ENCODE assay signal across 13 mouse cellular contexts in genomic region chr12:26535261-26535890, GRCm38 (mm10).
DNase-seq lines count a peak whose midpoint lies in the region; ATAC-seq and TF ChIP-seq lines count a peak whose summit lies in the region.
"Had no signal": no experiment of that assay in that cellular context is flagged by ENCODE, and none has a peak within 500 bp of the region (broad histone marks: within the 10 kb centered on the region; RNA-seq: fewer than 3 reads in every experiment).

No protein-coding gene starts in this region.

- no peaks in the 10 kb centered on the region for H3K4me1 ChIP-seq in liver, postnatal 0 days (ENCODE audit: insufficient read depth)
- peaks cover 38% of the 10 kb centered on the region for H3K4me1 ChIP-seq in embryonic facial prominence, embryonic 10.5 days
- H3K4me1 ChIP-seq in hindbrain, embryonic 14.5 days (replicated peaks; ENCODE audit: control insufficient read depth, insufficient read depth, low read length), result peaks cover 21% of the 10 kb centered on the region
- peaks cover 16% of the 10 kb centered on the region for H3K4me1 ChIP-seq in neural tube, embryonic 12.5 days

- no peak overlapping the region for H3K4me3 ChIP-seq in liver, postnatal 0 days (ENCODE audit: low read depth, low read length)
- no peak overlapping the region for H3K4me3 ChIP-seq in embryonic facial prominence, embryonic 10.5 days
- H3K4me3 ChIP-seq in hindbrain, embryonic 14.5 days (replicated peaks; ENCODE audit: low read length), result no peak overlapping the region
- H3K4me3 ChIP-seq in neural tube, embryonic 12.5 days, result no peak overlapping the region
- H3K4me3 ChIP-seq: limb, embryonic 12.5 days; myocyte had no signal

- DNase-seq in liver, result peak; percentile 5
- no peak for DNase-seq in liver, postnatal 0 days
- DNase-seq in embryonic facial prominence, embryonic 10.5 days (ENCODE audit: low spot score), result peak; percentile 25
- DNase-seq in hindbrain, embryonic 14.5 days (ENCODE audit: low spot score), result peak; percentile 29
- no peak for DNase-seq in cerebellum, postnatal 36 days
- no peak for DNase-seq in gastrocnemius, adult 8-10 months (ENCODE audit: low spot score in 2 of 2)
- no peak for DNase-seq in right cerebral cortex, postnatal 25 days
- DNase-seq: kidney, postnatal 36 days; spleen, adult 18-20 months; thymus, postnatal 25 days had no signal

- TF ChIP-seq EP300 in liver, postnatal 0 days (IDR thresholded peaks at IDR 0.05; ENCODE audit: low read depth), result no peak

- 65% methylated on average over 9 of the region's 9 CpGs for WGBS in liver, postnatal 0 days (ENCODE audit: insufficient replicate concordance)
- WGBS in embryonic facial prominence, embryonic 10.5 days, result 70% methylated on average over 9 of the region's 9 CpGs
- 47% methylated on average over 9 of the region's 9 CpGs for WGBS in hindbrain, embryonic 14.5 days
- 57% methylated on average over 9 of the region's 9 CpGs for WGBS in neural tube, embryonic 12.5 days

- H3K9ac ChIP-seq in liver, postnatal 0 days (replicated peaks), result no peak overlapping the region
- no peak overlapping the region for H3K9ac ChIP-seq in hindbrain, embryonic 14.5 days
- no peak overlapping the region for H3K9ac ChIP-seq in neural tube, embryonic 12.5 days
- H3K9ac ChIP-seq: limb, embryonic 12.5 days had no signal

- ATAC-seq in liver, postnatal 0 days, result no peak
- ATAC-seq in hindbrain, embryonic 14.5 days (ENCODE audit: low FRiP score), result no peak
- ATAC-seq in neural tube, embryonic 12.5 days (ENCODE audit: low FRiP score, low read depth), result no peak

- no peaks in the 10 kb centered on the region for H3K9me3 ChIP-seq in liver, postnatal 0 days (ENCODE audit: low read length)
- H3K9me3 ChIP-seq in embryonic facial prominence, embryonic 10.5 days, result peaks cover 7% of the 10 kb centered on the region; the same call in 1 of the 2 replicates
- no peaks in the 10 kb centered on the region for H3K9me3 ChIP-seq in hindbrain, embryonic 14.5 days (ENCODE audit: control insufficient read depth, low read length)
- H3K9me3 ChIP-seq in neural tube, embryonic 12.5 days, result no peaks in the 10 kb centered on the region

- no peaks in the 10 kb centered on the region for H3K36me3 ChIP-seq in liver, postnatal 0 days (replicated peaks; ENCODE audit: insufficient read depth, low read length)
- H3K36me3 ChIP-seq in embryonic facial prominence, embryonic 10.5 days (replicated peaks), result no peaks in the 10 kb centered on the region
- no peaks in the 10 kb centered on the region for H3K36me3 ChIP-seq in hindbrain, embryonic 14.5 days (replicated peaks; ENCODE audit: control insufficient read depth, insufficient read depth)
- no peaks in the 10 kb centered on the region for H3K36me3 ChIP-seq in neural tube, embryonic 12.5 days
- H3K36me3 ChIP-seq: limb, embryonic 12.5 days had no signal

- no peaks in the 10 kb centered on the region for H3K27me3 ChIP-seq in liver, postnatal 0 days (ENCODE audit: insufficient read depth, low read length)
- no peaks in the 10 kb centered on the region for H3K27me3 ChIP-seq in embryonic facial prominence, embryonic 10.5 days (replicated peaks; ENCODE audit: low read depth, poor library complexity, severe bottlenecking)
- H3K27me3 ChIP-seq in hindbrain, embryonic 14.5 days (ENCODE audit: control insufficient read depth, insufficient read depth, low read length), result no peaks in the 10 kb centered on the region
- no peaks in the 10 kb centered on the region for H3K27me3 ChIP-seq in neural tube, embryonic 12.5 days (replicated peaks)
- H3K27me3 ChIP-seq: limb, embryonic 12.5 days had no signal

- no peak for TF ChIP-seq CTCF in liver, postnatal 0 days (IDR thresholded peaks at IDR 0.05; ENCODE audit: low read depth)

- H3K4me2 ChIP-seq in liver, postnatal 0 days (ENCODE audit: low read depth, low read length), result no peak overlapping the region
- no peak overlapping the region for H3K4me2 ChIP-seq in hindbrain, embryonic 14.5 days (replicated peaks)
- H3K4me2 ChIP-seq in neural tube, embryonic 12.5 days (replicated peaks), result peak overlapping the region; percentile 46; the same call in 1 of the 2 replicates

- no peak overlapping the region for H3K27ac ChIP-seq in liver, postnatal 0 days (ENCODE audit: low read depth)
- H3K27ac ChIP-seq in embryonic facial prominence, embryonic 10.5 days (replicated peaks), result peak overlapping the region; percentile 86
- H3K27ac ChIP-seq in hindbrain, embryonic 14.5 days, result peak overlapping the region; percentile 94
- H3K27ac ChIP-seq in neural tube, embryonic 12.5 days, result peak overlapping the region; percentile 86; the same call in 1 of the 2 replicates

Comparison
In these comparisons a context has a peak if more than half of its experiments do, and no peak if none do; other contexts are left out.
1. DNase-seq: peak in liver (single experiment), embryonic facial prominence, embryonic 10.5 days (single experiment) and hindbrain, embryonic 14.5 days (single experiment); none in liver, postnatal 0 days (single experiment), cerebellum, postnatal 36 days (0 of 2), gastrocnemius, adult 8-10 months (0 of 2) and right cerebral cortex, postnatal 25 days (single experiment).